Mouse (Mus musculus): Measurements from ENCODE around the gene Smpdl3b. TPM values are rescaled to one million over a fixed set of nuclear protein-coding genes. Genes with fewer than 3 reads are reported as not detected.

Smpdl3b gene
- 20.9 and 24.0 TPM in 2 replicates for total RNA-seq (2012; rRNA removed)
- 3.6 and 4.6 TPM in 2 replicates for total RNA-seq (2014; rRNA removed)
- 2.9 TPM in 2 replicates for polyA plus RNA-seq (2012; ENCODE audit: insufficient read length, low read depth)

GRCm38 (mm10) chr4:132756974-132757373 lies at the start of gene Smpdl3b:
Smpdl3b (minus strand) TSS chr4:132757252.
- H3K27ac ChIP-seq (ENCODE audit: insufficient read depth, low read depth) = no peak within 1 kb of the TSS

DNA sequence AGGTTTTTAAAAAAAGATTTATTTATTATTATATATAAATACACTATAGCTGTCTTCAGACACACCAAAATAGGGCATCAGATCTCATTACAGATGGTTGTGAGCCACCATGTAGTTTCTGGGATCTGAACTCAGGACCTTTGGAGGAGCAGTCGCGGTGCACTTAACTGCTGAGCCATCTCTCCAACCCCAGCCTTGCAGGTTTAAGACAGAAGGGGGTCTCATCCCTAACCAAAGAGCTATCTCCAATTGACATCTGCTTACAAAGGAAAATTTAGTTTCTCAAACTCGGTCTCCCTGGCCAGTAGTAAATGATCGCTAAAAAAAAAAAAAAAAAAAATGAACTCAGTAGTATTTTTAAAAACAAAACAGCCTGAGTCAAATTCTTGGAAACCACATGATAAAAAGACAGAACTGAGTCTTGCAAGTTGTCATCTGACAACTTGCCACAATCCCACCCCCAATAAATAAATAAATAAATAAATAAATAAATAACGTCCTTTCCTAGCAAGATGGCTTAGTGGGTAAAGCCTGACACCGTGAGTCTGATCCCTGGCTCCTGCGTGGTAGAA lies 49.7 kb upstream of the Smpdl3b start:
- Histone ChIP-seq H3K9me3 (replicated peaks; ENCODE audit: low read length) (peaks cover 14% of the 10 kb centered on the region), H3K79me2 (replicated peaks; ENCODE audit: control insufficient read depth, extremely low read depth, insufficient read depth, poor library complexity, severe bottlenecking) (no peaks in the 10 kb centered on the region), H3K27ac (ENCODE audit: insufficient read depth, low read depth) (no peak overlapping the region), H3K9ac (ENCODE audit: insufficient read depth, low read depth) (no peak overlapping the region), H3K4me2 (ENCODE audit: insufficient read depth, low read depth, poor library complexity, severe bottlenecking) (no peak overlapping the region), H3K27me3 (replicated peaks) (no peaks in the 10 kb centered on the region), H3K36me3 (replicated peaks in 1 of 2; ENCODE audit: control insufficient read depth in 1 of 2, insufficient read depth in 1 of 2, low read length in 1 of 2) (no peaks in the 10 kb centered on the region), H3K4me3 (replicated peaks in 1 of 3; ENCODE audit: low read depth in 2 of 3, low read length in 2 of 3, poor library complexity in 1 of 3) (no peak overlapping the region), H3K4me1 (ENCODE audit: control insufficient read depth in 1 of 2, insufficient read depth in 2 of 2) (peaks cover 16 to 59% of the 10 kb centered on the region in 2 experiments)
- dilution Hi-C loops (cut with MboI; ENCODE audit: extremely low pct_ligation_motif_present, extremely low pct_unique_long_range_greater_than_20kb, low sequenced_read_pairs) (no loop called here), in situ Hi-C loops (cut with MboI; ENCODE audit: low pct_ligation_motif_present, low pct_unique_long_range_greater_than_20kb, low sequenced_read_pairs) (no loop called here)
- no peak for DNase-seq (ENCODE audit: extremely low read depth)
- TF ChIP-seq ZNF384 (IDR thresholded peaks at IDR 0.05; ENCODE audit: low read depth, low read length) = peak; percentile 76
- no peak for TF ChIP-seq POLR2AphosphoS2 (IDR thresholded peaks at IDR 0.05; ENCODE audit: low read depth, low read length)

More at GRCm38 (mm10) chr4:132756974-132757373, at the start of gene Smpdl3b:
- peak; percentile 44; the same call in 1 of the 2 replicates for TF ChIP-seq NELFE (IDR thresholded peaks at IDR 0.05; ENCODE audit: low read depth, low read length)
- TF ChIP-seq MEF2A (IDR thresholded peaks at IDR 0.05; ENCODE audit: borderline replicate concordance, low read depth, low read length) = 0 out of 2 replicates have a peak, but pooled peaks have one; percentile 22
- no peak for TF ChIP-seq MAZ (IDR thresholded peaks at IDR 0.05; ENCODE audit: low read depth, low read length)
- 0 out of 2 replicates have a peak, but pooled peaks have one; percentile 16 for TF ChIP-seq ELF1 (IDR thresholded peaks at IDR 0.05; ENCODE audit: low read depth, low read length)
- TF ChIP-seq MAFK (IDR thresholded peaks at IDR 0.05; ENCODE audit: insufficient replicate concordance, low read length) = no peak
- no peak for TF ChIP-seq ZKSCAN1 (IDR thresholded peaks at IDR 0.05; ENCODE audit: borderline replicate concordance, low read depth, low read length)
- peak in 1 of 2 experiments; percentile 49; a peak in 2 of 4 replicates for TF ChIP-seq CTCF (conservative IDR thresholded peaks at IDR 0.05 in 1 of 2, IDR thresholded peaks at IDR 0.05 in 1 of 2; ENCODE audit: low read depth in 2 of 2, low read length in 2 of 2)
- no peak for TF ChIP-seq TBP (conservative IDR thresholded peaks at IDR 0.05; ENCODE audit: low read depth, low read length)
- no peak for TF ChIP-seq USF2 (conservative IDR thresholded peaks at IDR 0.05; ENCODE audit: low read depth, low read length)
- no peak for TF ChIP-seq PAX5 (IDR thresholded peaks at IDR 0.05; ENCODE audit: low read length)
- no peak for TF ChIP-seq ZNF384 (IDR thresholded peaks at IDR 0.05; ENCODE audit: low read depth, low read length)
- peak; percentile 69; the same call in 1 of the 2 replicates for TF ChIP-seq MXI1 (IDR thresholded peaks at IDR 0.05; ENCODE audit: low read depth, low read length)
- no peak; the same call in 1 of the 2 replicates for TF ChIP-seq RCOR1 (conservative IDR thresholded peaks at IDR 0.05; ENCODE audit: low read depth, low read length)
- 0 out of 2 replicates have a peak, but pooled peaks have one; percentile 40 for TF ChIP-seq ZMIZ1 (IDR thresholded peaks at IDR 0.05; ENCODE audit: low read depth, low read length)
- peak; percentile 87 for TF ChIP-seq MYC (IDR thresholded peaks at IDR 0.05; ENCODE audit: low read depth, low read length)
- TF ChIP-seq USF1 (IDR thresholded peaks at IDR 0.05; ENCODE audit: low read depth, low read length) = no peak
- TF ChIP-seq CHD1 (IDR thresholded peaks at IDR 0.05; ENCODE audit: low read depth, low read length) = peak; percentile 50; the same call in 1 of the 2 replicates
- no peak for TF ChIP-seq POLR2AphosphoS2 (IDR thresholded peaks at IDR 0.05; ENCODE audit: low read depth, low read length)
- no peak for TF ChIP-seq JUN (IDR thresholded peaks at IDR 0.05; ENCODE audit: insufficient read depth, low read depth, low read length)
- no peak for TF ChIP-seq GABPA (IDR thresholded peaks at IDR 0.05; ENCODE audit: insufficient replicate concordance, low read depth, low read length)
- TF ChIP-seq RAD21 (IDR thresholded peaks at IDR 0.05; ENCODE audit: low read depth, low read length) = peak; percentile 31
- TF ChIP-seq MAX (IDR thresholded peaks at IDR 0.05; ENCODE audit: low read length) = peak; percentile 92
- TF ChIP-seq HCFC1 (IDR thresholded peaks at IDR 0.05; ENCODE audit: low read depth, low read length) = no peak
- no peak for TF ChIP-seq IRF4 (IDR thresholded peaks at IDR 0.05; ENCODE audit: low read depth, low read length)
- peak; percentile 43; the same call in 1 of the 2 replicates for TF ChIP-seq POLR2A (IDR thresholded peaks at IDR 0.05; ENCODE audit: low read depth, low read length)
- peak; percentile 35 for TF ChIP-seq SMC3 (IDR thresholded peaks at IDR 0.05; ENCODE audit: low read depth, low read length)
- no peak for TF ChIP-seq EP300 (IDR thresholded peaks at IDR 0.05; ENCODE audit: low read length)
- TF ChIP-seq SIN3A (IDR thresholded peaks at IDR 0.05; ENCODE audit: low read length) = peak; percentile 65; the same call in 1 of the 2 replicates
- TF ChIP-seq CHD2 (IDR thresholded peaks at IDR 0.05; ENCODE audit: low read length) = no peak
- no peak; the same call in 1 of the 2 replicates for TF ChIP-seq ETS1 (conservative IDR thresholded peaks at IDR 0.05; ENCODE audit: low read depth, low read length)
- TF ChIP-seq JUND (conservative IDR thresholded peaks at IDR 0.05; ENCODE audit: low read depth, low read length) = no peak
- no peak for TF ChIP-seq E2F4 (IDR thresholded peaks at IDR 0.05; ENCODE audit: insufficient replicate concordance, low read depth, low read length)
- no peak for TF ChIP-seq UBTF (IDR thresholded peaks at IDR 0.05; ENCODE audit: low read depth, low read length)
- TF ChIP-seq NRF1 (IDR thresholded peaks at IDR 0.05; ENCODE audit: low read depth, low read length) = peak; percentile 15; the same call in 1 of the 2 replicates
- TF ChIP-seq ZC3H11A (IDR thresholded peaks at IDR 0.05; ENCODE audit: low read depth, low read length) = no peak
- no peak for TF ChIP-seq TCF12 (IDR thresholded peaks at IDR 0.05; ENCODE audit: low read depth, low read length)
- no peak for TF ChIP-seq KAT2A (IDR thresholded peaks at IDR 0.05; ENCODE audit: insufficient replicate concordance, low read length)
- no peak for TF ChIP-seq BHLHE40 (IDR thresholded peaks at IDR 0.05; ENCODE audit: low read depth, low read length)
- in situ Hi-C loops (cut with MboI; ENCODE audit: low pct_ligation_motif_present, low pct_unique_long_range_greater_than_20kb, low sequenced_read_pairs) = no loop called here
- no peaks in the 10 kb centered on the region for H3K79me2 ChIP-seq (replicated peaks; ENCODE audit: control insufficient read depth, extremely low read depth, insufficient read depth, poor library complexity, severe bottlenecking)
- peaks cover 17% of the 10 kb centered on the region for H3K27me3 ChIP-seq (replicated peaks)
- no peak for DNase-seq (ENCODE audit: extremely low read depth)
- peak within 1 kb of the TSS; percentile 48 for H3K4me2 ChIP-seq (ENCODE audit: insufficient read depth, low read depth, poor library complexity, severe bottlenecking)
- dilution Hi-C loops (cut with MboI; ENCODE audit: extremely low pct_ligation_motif_present, extremely low pct_unique_long_range_greater_than_20kb, low sequenced_read_pairs) = no loop called here
- H3K4me3 ChIP-seq (replicated peaks in 1 of 3; ENCODE audit: low read depth in 2 of 3, low read length in 2 of 3, poor library complexity in 1 of 3) = peak within 1 kb of the TSS; percentile 50 to 77 (median 66)
- H3K36me3 ChIP-seq (replicated peaks in 1 of 2; ENCODE audit: control insufficient read depth in 1 of 2, insufficient read depth in 1 of 2, low read length in 1 of 2) = peaks cover 0 to 2% of the 10 kb centered on the region in 2 experiments
- peak within 1 kb of the TSS; percentile 67 for H3K9ac ChIP-seq (ENCODE audit: insufficient read depth, low read depth)
- no peaks in the 10 kb centered on the region for H3K9me3 ChIP-seq (replicated peaks; ENCODE audit: low read length)
- peaks cover 10 to 36% of the 10 kb centered on the region in 2 experiments for H3K4me1 ChIP-seq (ENCODE audit: control insufficient read depth in 1 of 2, insufficient read depth in 2 of 2)

Data from CH12.LX (cell line).